Mouse (Mus musculus): Measurements from ENCODE around the gene Batf.
A peak's percentile ranks its signal among the peaks of the same experiment; 100 is the strongest.

The Batf gene

GRCm38 (mm10) chr12:85686466-85687216 is at the start of gene Batf:
Batf (plus strand) TSS chr12:85686669.
- DNase-seq, result no peak

GRCm38 (mm10) chr12:85637932-85638331 is 48.5 kb upstream of the Batf start:
- no peak for DNase-seq

- DNase-seq, result no peak
Observed at GRCm38 (mm10) chr12:85638541-85639325, 47.7 kb upstream of the Batf start.

- DNase-seq, result peak in 1 of 2 experiments; percentile 32
Observed at GRCm38 (mm10) chr12:85639326-85640008, 47.0 kb upstream of the Batf start.

GRCm38 (mm10) chr12:85640852-85641563 is 45.5 kb upstream of the Batf start:
- no peak for DNase-seq

DNA sequence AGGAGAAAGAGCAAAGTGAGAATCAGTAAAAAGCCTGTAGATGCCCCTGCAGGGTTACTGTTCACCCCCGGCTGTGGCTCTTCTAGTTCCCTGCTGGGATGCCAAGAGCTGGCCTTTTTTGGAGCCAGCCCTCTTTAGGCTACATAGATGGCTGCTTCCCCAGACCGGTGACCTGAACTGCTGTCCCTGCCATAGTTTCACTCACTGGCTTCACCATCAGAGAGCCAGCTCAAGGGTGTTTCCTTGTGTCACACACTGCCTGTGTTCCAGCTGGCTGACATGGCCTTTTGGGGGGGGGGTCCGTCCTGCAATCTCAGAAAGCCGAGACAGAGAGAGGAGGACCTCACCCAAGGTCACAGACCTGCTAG is 44.9 kb upstream of the Batf start:
- no peak for DNase-seq

DNA sequence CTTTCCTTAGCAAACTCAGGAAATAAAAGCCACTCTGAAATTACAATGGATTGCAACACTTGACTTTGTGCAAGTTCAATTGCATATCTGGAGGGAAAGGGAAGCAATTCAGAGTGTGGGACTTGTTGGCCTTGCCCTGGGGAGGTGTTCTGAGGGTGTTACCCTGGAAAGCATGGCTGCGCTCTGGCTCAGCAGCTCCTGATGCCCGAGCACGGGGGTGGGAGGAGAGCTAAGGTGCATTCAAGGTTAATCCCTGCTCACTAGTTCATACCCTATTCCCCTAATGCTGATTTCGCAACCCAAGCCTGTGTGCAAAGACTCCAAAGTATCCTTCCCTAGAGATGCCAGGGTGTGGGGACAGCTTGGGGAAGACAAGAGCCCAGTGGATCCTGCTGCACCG is 42.7 kb upstream of the Batf start:
- DNase-seq, result no peak

GRCm38 (mm10) chr12:85645664-85646063 is 40.8 kb upstream of the Batf start:
- peak; percentile 54 to 59 for DNase-seq

GRCm38 (mm10) chr12:85647346-85647745 is 39.1 kb upstream of the Batf start:
- peak; percentile 25 to 33 for DNase-seq

DNA sequence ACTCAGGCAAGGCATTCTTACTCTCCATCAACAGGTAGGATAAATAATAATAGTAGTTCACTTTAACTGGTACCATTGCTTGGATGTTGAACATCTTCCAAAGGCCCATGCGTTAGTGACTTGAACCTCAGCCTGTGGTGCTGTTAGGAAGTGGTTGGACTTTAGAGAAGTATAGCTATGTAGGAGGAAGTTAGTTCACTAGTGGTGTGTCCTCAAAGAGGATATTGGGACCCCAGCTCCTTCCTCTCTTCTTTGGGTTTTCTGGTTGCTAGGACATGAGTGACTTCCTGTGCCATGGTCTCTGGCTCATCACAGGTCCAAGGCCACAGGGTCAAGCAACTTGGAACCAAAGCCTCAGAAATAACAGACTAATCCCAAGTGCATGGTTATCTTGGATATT is 38.5 kb upstream of the Batf start:
- DNase-seq, result no peak

DNA sequence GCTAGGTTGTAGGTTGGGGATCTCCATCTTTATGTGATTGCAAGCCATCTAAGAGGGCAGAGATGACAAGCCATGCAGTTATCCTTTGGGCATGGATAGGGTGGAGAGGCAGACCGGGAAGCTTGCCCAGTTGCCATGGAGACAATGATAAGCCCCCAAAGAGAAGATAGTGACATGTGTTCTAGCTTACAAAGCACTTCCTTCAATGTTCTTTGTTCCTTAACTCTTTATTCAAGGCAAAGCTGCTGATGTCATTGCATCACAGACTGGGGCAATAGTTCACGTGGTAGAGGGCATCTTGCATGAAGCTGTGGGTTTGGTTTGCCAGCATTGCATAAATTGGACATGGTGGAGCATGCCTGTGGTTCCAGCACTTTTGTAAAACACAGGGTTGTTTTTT is 27.1 kb upstream of the Batf start:
- no peak for DNase-seq

DNA sequence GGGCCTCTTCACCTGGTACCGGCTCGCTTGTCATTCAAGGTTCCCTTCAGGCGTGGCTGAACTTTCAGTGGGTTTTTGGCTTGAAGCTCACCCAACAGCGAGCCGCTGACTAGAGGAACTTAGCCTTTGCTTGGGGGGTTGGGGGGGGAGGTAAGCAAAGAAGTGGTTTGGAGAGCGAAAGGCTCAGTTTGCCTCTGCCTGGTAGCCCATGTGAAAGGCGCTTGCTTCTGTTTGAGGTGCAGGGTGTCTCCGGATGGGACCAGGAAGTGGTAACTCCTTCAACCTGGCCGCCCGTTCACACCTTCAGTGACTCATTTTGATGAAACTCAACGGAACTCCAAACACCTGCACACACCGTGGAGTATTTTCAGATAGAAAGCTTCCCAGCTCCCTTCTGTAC is 25.6 kb upstream of the Batf start:
- DNase-seq, result no peak

GRCm38 (mm10) chr12:85662232-85662631 is 24.2 kb upstream of the Batf start:
- DNase-seq, result peak in 1 of 2 experiments; percentile 15

GRCm38 (mm10) chr12:85662896-85663295 is 23.6 kb upstream of the Batf start:
- DNase-seq, result peak; percentile 66 to 72

GRCm38 (mm10) chr12:85666112-85666511 is 20.4 kb upstream of the Batf start:
- no peak for DNase-seq

- no peak for DNase-seq
Observed at GRCm38 (mm10) chr12:85667071-85667470, 19.4 kb upstream of the Batf start.

DNA sequence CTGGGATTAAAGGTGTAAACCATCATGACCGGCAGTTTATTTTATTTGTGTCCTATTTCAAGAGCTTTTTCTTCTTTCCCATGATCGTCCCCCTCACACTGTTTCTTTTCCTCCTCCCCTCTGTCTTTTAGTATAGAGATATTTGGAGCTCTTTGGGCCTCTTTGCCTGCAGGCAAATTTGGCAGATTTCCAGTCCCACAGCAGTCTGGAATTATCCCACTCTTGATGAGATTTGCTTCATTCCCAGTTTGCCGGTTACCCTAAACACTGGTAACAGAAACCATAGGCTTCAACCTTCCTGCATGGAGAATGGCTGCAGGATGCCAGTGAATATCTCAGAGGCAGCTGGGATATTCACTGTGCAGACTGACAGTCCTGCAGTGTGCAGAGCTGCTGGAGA is 17.8 kb upstream of the Batf start:
- no peak for DNase-seq

DNA sequence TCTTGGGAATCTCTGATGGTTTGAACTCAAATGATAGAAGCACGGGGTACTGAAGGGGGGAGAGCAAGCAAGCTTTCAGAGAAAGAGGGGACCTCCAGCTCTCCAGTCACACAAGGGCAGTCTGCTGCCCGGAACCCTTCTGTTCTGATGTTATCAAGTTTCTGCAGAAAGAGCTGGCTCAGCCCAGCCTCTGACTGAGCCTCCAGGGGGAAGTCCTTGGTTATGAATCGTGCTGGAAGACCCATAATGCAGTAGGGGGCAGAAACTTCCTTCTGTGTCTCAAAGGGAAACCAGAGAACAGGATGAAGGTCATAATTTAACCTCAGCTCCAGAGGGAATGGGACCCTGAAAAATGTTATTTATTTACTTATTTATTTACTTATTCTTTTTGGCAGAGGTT is 16.4 kb upstream of the Batf start:
- DNase-seq, result no peak

GRCm38 (mm10) chr12:85673914-85674313 is 12.6 kb upstream of the Batf start:
- no peak for DNase-seq

DNA sequence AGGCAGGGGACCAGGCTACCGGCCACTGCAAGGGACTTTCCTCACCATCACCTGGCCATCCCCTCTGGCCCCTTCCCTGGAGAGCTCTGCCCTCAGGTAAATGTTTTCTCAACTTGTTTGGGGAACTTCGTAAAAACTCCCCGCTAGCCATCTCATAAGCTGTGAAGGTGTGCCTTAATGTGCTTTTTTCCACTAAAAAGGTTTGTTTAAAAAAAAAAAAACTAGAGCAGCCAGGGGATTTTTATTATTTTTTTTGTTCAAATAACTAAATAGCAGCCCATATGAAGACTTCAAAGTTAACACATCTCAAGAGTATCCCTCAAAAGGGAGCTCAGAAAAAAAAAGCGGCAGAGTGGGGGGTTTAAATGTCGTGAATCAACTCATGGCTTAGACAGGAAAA is 7.4 kb upstream of the Batf start:
- DNase-seq, result no peak

GRCm38 (mm10) chr12:85679808-85680207 is 6.7 kb upstream of the Batf start:
- no peak for DNase-seq

- no peak for DNase-seq
Observed at GRCm38 (mm10) chr12:85682328-85682727, 4.1 kb upstream of the Batf start.

Data from cerebellum, postnatal 36 days (tissue).